Mouse (Mus musculus) forebrain, embryonic 14.5 days (tissue): ENCODE results near the gene Nlrx1. TPM values are rescaled to one million over a fixed set of nuclear protein-coding genes. Genes with fewer than 3 reads are reported as not detected.

ENCODE experiments used
- ATAC-seq: fragments of 200-750 bp; cut with Nextera tagmentation; 2 replicates; pipeline ENCODE4 v1.8.0; 2017; ENCODE audit warnings: mild to moderate bottlenecking, moderate library complexity
- DNase-seq: peaks from one replicate; pipeline ENCODE4 v3.0.0-alpha.2; 2015; ENCODE audit warnings: low spot score
- H3K27ac ChIP-seq: fragments of 300-500 bp; sonication (generic); 2 replicates; pipeline ENCODE4 v1.5.1; 2014; ENCODE audit warnings: low read depth, mild to moderate bottlenecking, control low read depth, low read length, moderate library complexity
- H3K27me3 ChIP-seq: fragments of 300-500 bp; sonication (generic); replicated peaks from 2 replicates; pipeline ENCODE4 v1.6.1; 2014; ENCODE audit warnings: low read length, control low read depth, mixed read lengths; ENCODE audit not compliant: control insufficient read depth, insufficient read depth
- H3K36me3 ChIP-seq: fragments of 300-500 bp; sonication (generic); 2 replicates; pipeline ENCODE4 v1.6.1; 2014; ENCODE audit warnings: low read length, control low read depth; ENCODE audit not compliant: control insufficient read depth, insufficient read depth
- H3K4me1 ChIP-seq: fragments of 300-500 bp; sonication (generic); 2 replicates; pipeline ENCODE4 v1.6.1; 2014; ENCODE audit warnings: antibody characterized with exemption, low read length, control low read depth; ENCODE audit not compliant: control insufficient read depth, insufficient read depth
- H3K4me2 ChIP-seq: fragments of 300-500 bp; sonication (generic); 2 replicates; pipeline ENCODE4 v1.6.1; 2014; ENCODE audit warnings: mild to moderate bottlenecking, control low read depth, low read length
- H3K4me3 ChIP-seq: fragments of 300-500 bp; sonication (generic); 2 replicates; pipeline ENCODE4 v1.5.1; 2014; ENCODE audit warnings: low read depth, low read length, control low read depth
- H3K9ac ChIP-seq: fragments of 300-500 bp; sonication (generic); 2 replicates; pipeline ENCODE4 v1.6.1; 2014; ENCODE audit warnings: mild to moderate bottlenecking, low read length, control low read depth, moderate library complexity
- H3K9me3 ChIP-seq: fragments of 300-500 bp; sonication (generic); replicated peaks from 2 replicates; pipeline ENCODE4 v1.6.1; 2016; ENCODE audit warnings: low read length, control low read depth, mixed read lengths; ENCODE audit not compliant: control insufficient read depth
- WGBS: fragments of 180-500 bp; shearing (Covaris S2); extraction: QIAGEN DNeasy Blood & Tissue Kit; methylation state at CpG from one replicate; pipeline ENCODE4 v1.1.7; 2014; 5-methylcytosine and 5-hydroxymethylcytosine counted together
- polyA plus RNA-seq: library from polyadenylated mRNA; unstranded; fragments of >200 nt; fragmentation: Nextera tagmentation; extraction: Ambion mirVana; gene quantifications from 2 replicates; pipeline ENCODE4 v1.2.1, GENCODE M21; 2014

Nlrx1 gene
- polyA plus RNA-seq, 1 experiment from 2014 or later: 4.6 TPM

DNA sequence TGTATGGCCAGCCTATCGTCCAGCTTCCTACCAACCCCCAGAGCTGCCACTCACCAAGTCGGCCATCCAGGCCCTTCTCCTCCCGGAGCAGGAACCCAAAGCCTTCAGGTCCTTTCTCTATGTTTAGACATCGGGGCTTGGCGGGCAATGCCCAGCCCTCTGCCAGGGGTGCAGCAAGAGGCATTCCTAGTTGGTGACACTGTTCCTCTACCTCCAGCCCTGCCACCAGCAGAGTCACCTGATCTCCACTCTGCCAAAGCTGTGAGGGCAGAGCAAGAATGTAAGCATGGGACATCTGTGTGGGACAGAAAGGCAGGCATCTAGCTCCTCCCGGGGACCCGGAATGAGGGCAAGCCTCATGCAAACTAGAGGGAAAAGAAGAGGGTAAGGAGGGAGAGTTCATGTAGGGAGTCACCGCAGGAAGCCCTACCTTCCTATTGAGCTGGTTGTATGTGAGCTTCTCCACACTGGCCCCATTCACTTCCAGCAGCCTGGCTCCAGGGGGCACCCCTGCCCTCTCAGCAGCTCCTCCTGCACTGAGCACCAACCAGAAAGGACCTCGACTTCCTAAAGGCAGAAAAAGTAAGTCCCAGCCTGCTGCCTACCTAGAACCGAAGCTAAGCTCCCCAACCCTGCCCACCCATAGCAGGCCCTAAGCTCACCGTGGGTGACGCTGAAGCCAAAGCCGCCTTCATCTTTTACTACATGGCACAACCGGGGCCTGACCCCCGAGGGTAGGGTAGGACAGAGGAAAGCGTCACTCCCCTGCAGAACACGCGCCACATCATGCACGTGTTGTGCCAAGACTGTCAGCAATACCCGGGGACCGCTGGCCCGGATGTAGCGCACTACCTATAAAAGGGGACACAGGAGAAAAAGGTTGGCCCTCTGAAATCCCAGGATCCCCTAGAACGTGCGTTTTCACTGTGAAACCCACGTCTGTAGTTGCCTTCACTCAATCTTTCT lies 18.9 kb downstream of the Nlrx1 start:
- ATAC-seq (peak; percentile 60), DNase-seq (peak; percentile 65)
- 50% methylated on average over 26 of the region's 26 CpGs for WGBS
- Histone ChIP-seq H3K4me2 (no peak overlapping the region), H3K9me3 (no peaks in the 10 kb centered on the region), H3K27ac (no peak overlapping the region), H3K9ac (no peak overlapping the region), H3K27me3 (no peaks in the 10 kb centered on the region), H3K36me3 (no peaks in the 10 kb centered on the region), H3K4me3 (no peak overlapping the region), H3K4me1 (peaks cover 18% of the 10 kb centered on the region)

DNA sequence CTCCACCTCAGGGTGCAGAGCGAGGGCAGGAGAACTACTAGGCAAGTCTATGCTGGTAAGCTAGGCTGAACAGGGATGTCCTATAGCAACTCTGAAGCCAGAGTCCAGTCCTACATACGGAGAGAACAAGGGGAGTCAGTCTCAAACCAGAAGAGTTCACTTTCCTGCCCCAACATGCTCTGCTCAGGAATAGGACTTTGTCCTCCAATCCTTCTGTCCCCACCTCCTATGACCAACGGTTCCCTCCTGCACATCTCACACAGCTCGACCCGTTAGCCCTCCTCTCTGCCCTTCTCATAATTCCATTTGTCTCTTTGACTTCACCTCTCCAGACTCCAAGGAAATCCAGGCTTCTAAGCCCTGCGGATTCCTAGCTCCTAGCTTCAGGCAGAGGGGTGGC lies 20.5 kb downstream of the Nlrx1 start:
- Histone ChIP-seq H3K9ac (no peak overlapping the region), H3K4me1 (peaks cover 6% of the 10 kb centered on the region; the same call in 1 of the 2 replicates), H3K36me3 (no peaks in the 10 kb centered on the region), H3K4me2 (no peak overlapping the region), H3K27ac (no peak overlapping the region), H3K27me3 (no peaks in the 10 kb centered on the region), H3K9me3 (no peaks in the 10 kb centered on the region), H3K4me3 (no peak overlapping the region)
- ATAC-seq (no peak), DNase-seq (no peak)
- WGBS: 86% methylated on average over 6 of the region's 6 CpGs

DNA sequence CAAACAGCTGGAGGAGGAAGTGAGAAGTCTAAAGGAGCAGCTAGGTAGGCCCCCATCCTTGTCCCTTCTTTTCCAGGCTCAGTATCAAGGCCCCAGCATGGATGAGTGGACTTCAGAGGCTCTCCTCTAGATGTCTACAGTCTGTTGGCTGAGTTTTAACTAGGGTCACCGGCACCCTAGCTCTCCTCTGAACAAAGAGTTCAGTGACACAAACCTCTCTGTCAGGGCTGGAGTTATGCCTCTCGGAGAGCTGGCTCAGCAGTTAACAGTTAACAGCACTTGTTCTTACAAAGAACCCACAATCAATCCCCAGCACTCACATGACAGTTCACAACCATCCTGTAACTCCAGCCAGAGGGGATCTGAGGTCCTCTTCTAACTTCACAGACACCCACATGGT lies 24.8 kb downstream of the Nlrx1 start:
- H3K4me1 ChIP-seq: no peaks in the 10 kb centered on the region
- no peak overlapping the region for H3K4me2 ChIP-seq
- H3K27me3 ChIP-seq: no peaks in the 10 kb centered on the region
- H3K9me3 ChIP-seq: no peaks in the 10 kb centered on the region
- 63% methylated on average over 2 of the region's 2 CpGs for WGBS
- H3K4me3 ChIP-seq: no peak overlapping the region
- no peak overlapping the region for H3K9ac ChIP-seq
- ATAC-seq (no peak), DNase-seq (no peak)
- H3K36me3 ChIP-seq: no peaks in the 10 kb centered on the region
- H3K27ac ChIP-seq: no peak overlapping the region

DNA sequence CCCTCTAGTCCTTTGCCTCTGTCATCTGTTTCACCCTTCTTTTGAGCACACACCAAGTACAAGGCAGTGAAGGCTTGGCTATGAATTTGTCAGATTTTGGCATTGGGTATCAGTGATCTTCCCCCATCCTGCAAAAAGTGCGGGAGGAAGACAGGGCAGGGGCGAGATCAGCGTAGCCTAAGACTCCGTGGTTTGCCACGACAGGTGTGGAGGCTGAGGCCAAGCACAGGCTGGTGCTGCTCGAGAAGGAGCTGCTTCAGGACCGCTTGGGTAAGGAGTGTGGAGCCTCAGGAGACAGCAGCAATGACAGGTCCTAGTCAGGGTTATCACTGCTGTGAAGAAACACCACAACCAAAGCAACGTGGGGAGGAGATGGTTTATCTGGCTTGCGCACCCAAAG lies 27.0 kb downstream of the Nlrx1 start:
- Histone ChIP-seq H3K27me3 (no peaks in the 10 kb centered on the region), H3K9me3 (no peaks in the 10 kb centered on the region), H3K4me2 (no peak overlapping the region), H3K36me3 (no peaks in the 10 kb centered on the region), H3K4me3 (no peak overlapping the region), H3K4me1 (no peaks in the 10 kb centered on the region), H3K27ac (no peak overlapping the region), H3K9ac (no peak overlapping the region)
- ATAC-seq: no peak
- 77% methylated on average over 9 of the region's 9 CpGs for WGBS
- DNase-seq: no peak

DNA sequence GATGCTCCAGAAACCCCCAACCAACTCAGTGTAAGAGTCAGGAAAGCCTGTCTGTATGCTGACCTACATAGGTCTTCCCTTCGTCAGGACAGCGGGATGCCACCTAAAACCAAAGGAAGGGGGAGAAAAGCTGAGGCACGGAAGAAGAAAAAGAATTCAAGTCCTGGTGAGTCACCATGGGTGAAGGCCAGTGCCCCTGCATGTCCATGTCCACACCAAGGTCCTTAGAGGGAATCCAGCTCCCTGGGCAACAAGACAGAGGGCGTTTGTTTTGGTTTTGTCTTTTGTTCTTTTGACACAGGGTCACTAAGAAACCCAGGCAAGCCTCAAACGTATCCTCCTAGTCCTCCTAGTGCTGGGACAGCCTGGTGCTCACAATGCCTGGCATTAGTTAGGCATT lies 27.5 kb downstream of the Nlrx1 start:
- no peak for ATAC-seq
- no peak overlapping the region for H3K4me3 ChIP-seq
- H3K9ac ChIP-seq: no peak overlapping the region
- H3K9me3 ChIP-seq: no peaks in the 10 kb centered on the region
- no peak overlapping the region for H3K27ac ChIP-seq
- H3K4me2 ChIP-seq: no peak overlapping the region
- no peaks in the 10 kb centered on the region for H3K36me3 ChIP-seq
- no peaks in the 10 kb centered on the region for H3K27me3 ChIP-seq
- WGBS: 51% methylated on average over 5 of the region's 5 CpGs
- H3K4me1 ChIP-seq: no peaks in the 10 kb centered on the region
- no peak for DNase-seq

DNA sequence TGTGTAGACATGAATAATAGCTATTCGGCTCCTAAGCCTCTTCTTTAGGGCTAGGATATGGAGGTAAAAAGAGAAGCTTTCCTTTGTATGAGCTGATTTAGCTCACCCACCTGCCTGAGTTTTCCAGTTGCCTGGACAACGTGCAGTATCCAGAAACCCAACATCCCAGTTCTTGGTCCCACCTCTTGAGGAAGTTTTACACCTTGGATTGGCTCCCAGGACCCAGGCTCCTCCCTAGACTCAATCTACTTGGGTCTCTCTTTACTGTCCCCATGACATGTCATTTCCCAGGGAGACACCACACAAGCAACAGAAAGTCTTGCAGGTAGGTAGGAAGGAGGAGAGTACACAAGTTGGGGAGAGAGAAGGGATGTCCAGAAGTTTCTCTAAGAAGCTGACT lies 28.0 kb downstream of the Nlrx1 start, which contains the start of gene Ccdc153:
TSS of gene Ccdc153 (plus strand) at position 278 of the 400 bp plus-strand sequence.
- H3K36me3 ChIP-seq: no peaks in the 10 kb centered on the region
- H3K9me3 ChIP-seq: no peaks in the 10 kb centered on the region
- no peaks in the 10 kb centered on the region for H3K4me1 ChIP-seq
- 57% methylated on average over 2 of the region's 2 CpGs for WGBS
- H3K27ac ChIP-seq: no peak within 1 kb of the TSS
- H3K27me3 ChIP-seq: no peaks in the 10 kb centered on the region
- no peak within 1 kb of the TSS for H3K4me3 ChIP-seq
- no peak within 1 kb of the TSS for H3K9ac ChIP-seq
- no peak within 1 kb of the TSS for H3K4me2 ChIP-seq
- DNase-seq (no peak), ATAC-seq (no peak)

DNA sequence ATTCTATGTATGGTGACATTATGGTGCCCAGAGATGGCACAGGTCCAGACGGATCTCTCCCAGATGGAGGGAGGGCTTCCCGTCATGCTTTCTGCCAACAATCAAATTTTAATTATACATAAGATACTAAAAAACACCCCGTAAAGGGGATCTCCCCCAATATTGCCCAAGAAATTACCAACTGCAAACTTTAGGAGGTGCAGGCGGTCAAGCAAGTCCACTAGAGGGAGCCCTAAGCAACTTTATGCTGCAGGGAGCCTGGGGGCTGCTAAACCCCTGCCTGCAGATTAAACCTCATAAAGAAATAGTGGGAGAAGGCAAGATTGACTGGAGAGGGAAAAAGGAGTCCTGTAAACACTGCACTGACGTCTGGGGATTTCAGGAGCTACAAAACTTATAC lies 29.0 kb downstream of the Nlrx1 start:
- no peaks in the 10 kb centered on the region for H3K36me3 ChIP-seq
- 7% methylated on average over 5 of the region's 5 CpGs for WGBS
- H3K9me3 ChIP-seq: no peaks in the 10 kb centered on the region
- no peaks in the 10 kb centered on the region for H3K4me1 ChIP-seq
- no peak overlapping the region for H3K27ac ChIP-seq
- no peak overlapping the region for H3K4me3 ChIP-seq
- DNase-seq (peak; percentile 83), ATAC-seq (peak; percentile 54; the same call in 1 of the 2 replicates)
- H3K4me2 ChIP-seq: no peak overlapping the region
- H3K27me3 ChIP-seq: no peaks in the 10 kb centered on the region
- no peak overlapping the region for H3K9ac ChIP-seq

DNA sequence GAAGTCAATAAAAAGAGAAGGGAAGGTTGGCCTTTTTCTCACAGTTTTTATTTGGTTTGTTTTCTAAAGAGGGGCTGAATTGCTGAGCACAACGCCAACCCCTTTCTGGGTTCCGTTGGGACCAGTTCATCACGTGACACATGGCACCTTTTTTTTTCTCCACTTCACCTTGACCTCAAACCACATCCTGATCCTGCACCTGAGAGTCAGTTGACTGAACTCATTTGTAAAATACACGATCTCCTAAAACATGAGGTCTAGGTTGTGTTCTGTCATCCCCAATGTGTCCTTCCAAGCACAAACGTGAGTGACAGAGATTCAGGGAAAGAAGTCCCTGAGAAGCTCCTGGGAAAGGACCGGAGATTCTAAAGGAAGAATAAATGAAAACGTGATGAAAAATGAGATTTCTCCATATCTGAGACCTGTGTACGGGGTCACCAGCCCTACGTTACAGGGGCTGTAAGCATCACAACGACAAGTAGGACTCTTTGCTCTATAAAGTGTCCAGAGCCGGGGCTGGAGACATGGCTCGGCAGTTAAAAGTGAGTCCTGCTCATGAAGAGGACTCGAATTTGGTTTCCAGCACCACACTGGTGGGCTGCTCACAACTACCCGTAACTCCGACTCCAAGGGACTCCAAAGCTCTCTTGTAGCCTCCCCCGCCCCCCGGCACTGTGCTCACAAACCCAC lies 29.8 kb downstream of the Nlrx1 start:
- DNase-seq (no peak), ATAC-seq (no peak)
- Histone ChIP-seq H3K4me3 (no peak overlapping the region), H3K4me1 (no peaks in the 10 kb centered on the region), H3K4me2 (no peak overlapping the region), H3K9me3 (no peaks in the 10 kb centered on the region), H3K36me3 (no peaks in the 10 kb centered on the region), H3K9ac (no peak overlapping the region), H3K27ac (no peak overlapping the region), H3K27me3 (no peaks in the 10 kb centered on the region)
- WGBS: 79% methylated on average over 17 of the region's 17 CpGs

DNA sequence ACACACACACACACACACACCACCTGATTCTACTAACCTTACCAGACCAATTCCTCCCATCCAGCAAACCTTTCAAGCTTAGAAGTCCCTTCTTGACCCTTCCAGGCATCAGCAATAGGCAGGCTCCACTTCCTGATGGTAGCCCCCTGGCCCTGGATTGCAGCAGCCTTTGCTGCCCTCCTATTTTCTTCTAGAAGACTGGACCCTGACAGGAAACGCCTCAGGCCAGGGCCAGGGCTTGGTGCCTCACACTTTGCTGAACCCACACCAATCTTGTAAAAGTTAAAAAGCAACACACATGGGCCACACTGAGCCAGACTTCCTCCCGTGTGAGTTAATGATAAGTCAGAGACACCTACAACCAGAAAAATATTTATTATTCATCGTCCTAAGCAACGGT lies 31.3 kb downstream of the Nlrx1 start:
- no peak for DNase-seq
- H3K9me3 ChIP-seq: no peaks in the 10 kb centered on the region
- H3K27ac ChIP-seq: no peak overlapping the region
- no peak overlapping the region for H3K4me3 ChIP-seq
- H3K4me1 ChIP-seq: peaks cover 5% of the 10 kb centered on the region
- no peaks in the 10 kb centered on the region for H3K36me3 ChIP-seq
- no peak for ATAC-seq
- no peak overlapping the region for H3K9ac ChIP-seq
- no peak overlapping the region for H3K4me2 ChIP-seq
- no peaks in the 10 kb centered on the region for H3K27me3 ChIP-seq
- WGBS: 87% methylated on average over 4 of the region's 4 CpGs
